Mouse (Mus musculus) MEL (cell line): ENCODE measurements around the gene Sim2. TPM values are rescaled to one million over a fixed set of nuclear protein-coding genes. Genes with fewer than 3 reads are reported as not detected.

Source experiments
- DNase-seq: peaks from one replicate; pipeline ENCODE4 v3.0.0; 2011; ENCODE audit warnings: low read depth, low spot score
- H3K27ac ChIP-seq: 2 replicates; pipeline ENCODE4 v1.5.1; 2012; ENCODE audit warnings: low read depth, mild to moderate bottlenecking, control low read depth, low read length, moderate library complexity; ENCODE audit not compliant: control insufficient read depth
- H3K27me3 ChIP-seq, 2 experiments: fragments of 150-350 bp in 1 of 2; sonication (generic) in 1 of 2; 2 replicates each; pipeline ENCODE4 v1.6.1; 2012; ENCODE audit warnings: low read length in 2 of 2, mild to moderate bottlenecking in 2 of 2, improper control_type of control experiment in 1 of 2, moderate library complexity in 1 of 2; ENCODE audit not compliant: insufficient read depth in 2 of 2, control insufficient read depth in 1 of 2
- H3K36me3 ChIP-seq, 2 experiments: 2 replicates each; pipeline ENCODE4 v1.6.1; 2012 to 2014; ENCODE audit warnings: low read length in 2 of 2, improper control_type of control experiment in 1 of 2, inconsistent platforms in 1 of 2, mild to moderate bottlenecking in 1 of 2; ENCODE audit not compliant: insufficient read depth in 2 of 2, control insufficient read depth in 1 of 2
- H3K4me1 ChIP-seq, 2 experiments: fragments of 150-350 bp in 1 of 2; sonication (generic) in 1 of 2; 2 replicates each; pipeline ENCODE4 v1.6.1; 2012; ENCODE audit warnings: low read length in 2 of 2, improper control_type of control experiment in 1 of 2, mild to moderate bottlenecking in 1 of 2; ENCODE audit not compliant: insufficient read depth in 2 of 2, control insufficient read depth in 1 of 2
- H3K4me3 ChIP-seq, 2 experiments: fragments of 150-350 bp in 1 of 2; sonication (generic) in 1 of 2; 2 replicates each; pipeline ENCODE4 v1.5.1; 2012; ENCODE audit warnings: low read depth in 2 of 2, low read length in 2 of 2, mild to moderate bottlenecking in 2 of 2, moderate library complexity in 2 of 2, control low read depth in 1 of 2, improper control_type of control experiment in 1 of 2; ENCODE audit not compliant: control insufficient read depth in 1 of 2, insufficient read depth in 1 of 2
- H3K79me2 ChIP-seq: 2 replicates; pipeline ENCODE4 v1.6.1; 2012; ENCODE audit warnings: mild to moderate bottlenecking, low read length, moderate library complexity; ENCODE audit not compliant: control insufficient read depth, poor library complexity, insufficient read depth
- H3K9ac ChIP-seq: 2 replicates; pipeline ENCODE4 v1.6.1; 2012; ENCODE audit warnings: low read depth, mild to moderate bottlenecking, control low read depth, low read length, moderate library complexity; ENCODE audit not compliant: control insufficient read depth, poor library complexity, severe bottlenecking
- H3K9me3 ChIP-seq: fragments of 150-350 bp; sonication (generic); replicated peaks from 2 replicates; pipeline ENCODE4 v1.6.1; 2012; ENCODE audit warnings: mild to moderate bottlenecking, low read length, improper control_type of control experiment, moderate library complexity; ENCODE audit not compliant: insufficient read depth
- CHD2 ChIP-seq: IDR thresholded peaks from 2 replicates; pipeline ENCODE4 v1.6.1; 2011; ENCODE audit warnings: low read length, improper control_type of control experiment
- CTCF ChIP-seq, 3 experiments: IDR thresholded peaks in 2 of 3; conservative IDR thresholded peaks in 1 of 3; 2 replicates each; pipeline ENCODE4 v1.5.1; 2011 to 2012; ENCODE audit warnings: low read length in 3 of 3, low read depth in 2 of 3, mild to moderate bottlenecking in 2 of 3, improper control_type of control experiment in 1 of 3, inconsistent platforms in 1 of 3, mixed read lengths in 1 of 3, moderate library complexity in 1 of 3; ENCODE audit not compliant: control insufficient read depth in 1 of 3, insufficient read depth in 1 of 3, poor library complexity in 1 of 3, severe bottlenecking in 1 of 3
- ELF1 ChIP-seq: IDR thresholded peaks from 2 replicates; pipeline ENCODE4 v1.6.1; 2014; ENCODE audit warnings: low read depth, mild to moderate bottlenecking, inconsistent platforms, low read length, improper control_type of control experiment, moderate library complexity
- GABPA ChIP-seq: IDR thresholded peaks from 2 replicates; pipeline ENCODE4 v1.6.1; 2012; ENCODE audit warnings: low read depth, mild to moderate bottlenecking, inconsistent platforms, low read length, improper control_type of control experiment, moderate library complexity
- JUND ChIP-seq: IDR thresholded peaks from 2 replicates; pipeline ENCODE4 v1.6.1; 2011; ENCODE audit warnings: low read depth, mild to moderate bottlenecking, improper control_type of control experiment, low read length
- MYB ChIP-seq: IDR thresholded peaks from 2 replicates; pipeline ENCODE4 v1.6.1; 2011; ENCODE audit warnings: mild to moderate bottlenecking, low read depth, low read length, improper control_type of control experiment
- NRF1 ChIP-seq: IDR thresholded peaks from 2 replicates; pipeline ENCODE4 v1.6.1; 2014; ENCODE audit warnings: low read depth, mild to moderate bottlenecking, inconsistent platforms, low read length, improper control_type of control experiment, moderate library complexity; ENCODE audit not compliant: poor library complexity, insufficient read depth, severe bottlenecking
- POLR2AphosphoS5 ChIP-seq: IDR thresholded peaks from 2 replicates; pipeline ENCODE4 v1.6.1; 2012; ENCODE audit warnings: low read depth, borderline replicate concordance, mild to moderate bottlenecking, inconsistent platforms, low read length, moderate library complexity, mixed read lengths
- RCOR1 ChIP-seq: IDR thresholded peaks from 2 replicates; pipeline ENCODE4 v1.6.1; 2012; ENCODE audit warnings: low read depth, mild to moderate bottlenecking, inconsistent platforms, low read length, improper control_type of control experiment
- SIN3A ChIP-seq: IDR thresholded peaks from 2 replicates; pipeline ENCODE4 v1.6.1; 2012; ENCODE audit warnings: low read length, improper control_type of control experiment, inconsistent platforms
- TBP ChIP-seq: IDR thresholded peaks from 2 replicates; pipeline ENCODE4 v1.8.0; 2011; ENCODE audit warnings: low read depth, low read length, improper control_type of control experiment
- ZMIZ1 ChIP-seq: IDR thresholded peaks from 2 replicates; pipeline ENCODE4 v1.6.1; 2012; ENCODE audit warnings: low read depth, mild to moderate bottlenecking, inconsistent platforms, low read length, improper control_type of control experiment, moderate library complexity
- ZNF384 ChIP-seq: IDR thresholded peaks from 2 replicates; pipeline ENCODE4 v1.6.1; 2012; ENCODE audit warnings: low read depth, mild to moderate bottlenecking, inconsistent platforms, low read length, improper control_type of control experiment
- polyA plus RNA-seq, 2 experiments: library from polyadenylated mRNA; stranded (reverse) in 1 of 2; unstranded in 1 of 2; fragments of >175 nt in 1 of 2; fragments of >200 nt in 1 of 2; gene quantifications; 2 replicates each; pipeline versions ENCODE4 v1.2.1 to v1.2.4; 2012; ENCODE audit warnings: low replicate concordance in 2 of 2, low read depth in 1 of 2; ENCODE audit not compliant: insufficient read length in 2 of 2, insufficient read depth in 1 of 2, missing spikeins in 1 of 2
- total RNA-seq: library from RNA; depleted of rRNA; stranded (reverse); fragments of 300-350 nt; gene quantifications from 2 replicates; pipeline ENCODE4 v1.2.3, GENCODE M21; 2012

The Sim2 gene
- total and polyA plus RNA-seq, 3 experiments = not detected

GRCm38 (mm10) chr16:94164236-94164635 is 79.5 kb downstream of the Sim2 start:
- no peak overlapping the region for H3K4me3 ChIP-seq
- H3K27me3 ChIP-seq = no peaks in the 10 kb centered on the region
- TF ChIP-seq JUND (no peak), MYB (no peak), CTCF (IDR thresholded peaks at IDR 0.05 in 2 of 3, conservative IDR thresholded peaks at IDR 0.05 in 1 of 3; ENCODE audit: control insufficient read depth in 1 of 3, insufficient read depth in 1 of 3, low read depth in 2 of 3, low read length in 3 of 3, poor library complexity in 1 of 3, severe bottlenecking in 1 of 3) (no peak), CHD2 (no peak), GABPA (no peak), SIN3A (no peak), TBP (no peak), ZMIZ1 (no peak)
- DNase-seq = no peak
- no peaks in the 10 kb centered on the region for H3K9me3 ChIP-seq
- no peaks in the 10 kb centered on the region for H3K4me1 ChIP-seq
- H3K79me2 ChIP-seq = no peaks in the 10 kb centered on the region
- H3K9ac ChIP-seq = no peak overlapping the region
- H3K27ac ChIP-seq = no peak overlapping the region
- H3K36me3 ChIP-seq = no peaks in the 10 kb centered on the region; a peak in 1 of 4 replicates

DNA sequence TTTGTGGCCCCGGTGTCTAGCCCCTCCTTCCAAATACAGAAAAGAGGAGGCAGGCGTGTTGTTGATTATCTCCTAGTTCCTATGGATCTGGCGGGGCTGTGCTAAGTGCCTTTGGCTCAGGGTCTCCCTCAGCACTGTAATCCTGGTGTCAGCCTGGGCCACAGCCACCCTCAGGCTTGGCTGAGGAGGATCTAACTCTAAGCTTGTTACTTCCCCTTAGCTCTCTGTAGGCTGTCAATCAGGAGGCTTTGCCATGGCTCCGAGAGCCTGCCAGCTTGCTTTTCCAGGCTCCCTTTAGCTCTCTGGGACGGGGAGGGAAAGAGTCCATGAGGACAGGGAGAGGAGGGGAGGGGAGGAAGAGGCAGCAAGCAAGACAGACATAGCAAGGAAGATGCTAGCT is 80.2 kb downstream of the Sim2 start:
- no peak for TF ChIP-seq RCOR1
- no peak for TF ChIP-seq POLR2AphosphoS5
- no peak for TF ChIP-seq NRF1
- TF ChIP-seq, all 39 proteins: peak for 0

DNA sequence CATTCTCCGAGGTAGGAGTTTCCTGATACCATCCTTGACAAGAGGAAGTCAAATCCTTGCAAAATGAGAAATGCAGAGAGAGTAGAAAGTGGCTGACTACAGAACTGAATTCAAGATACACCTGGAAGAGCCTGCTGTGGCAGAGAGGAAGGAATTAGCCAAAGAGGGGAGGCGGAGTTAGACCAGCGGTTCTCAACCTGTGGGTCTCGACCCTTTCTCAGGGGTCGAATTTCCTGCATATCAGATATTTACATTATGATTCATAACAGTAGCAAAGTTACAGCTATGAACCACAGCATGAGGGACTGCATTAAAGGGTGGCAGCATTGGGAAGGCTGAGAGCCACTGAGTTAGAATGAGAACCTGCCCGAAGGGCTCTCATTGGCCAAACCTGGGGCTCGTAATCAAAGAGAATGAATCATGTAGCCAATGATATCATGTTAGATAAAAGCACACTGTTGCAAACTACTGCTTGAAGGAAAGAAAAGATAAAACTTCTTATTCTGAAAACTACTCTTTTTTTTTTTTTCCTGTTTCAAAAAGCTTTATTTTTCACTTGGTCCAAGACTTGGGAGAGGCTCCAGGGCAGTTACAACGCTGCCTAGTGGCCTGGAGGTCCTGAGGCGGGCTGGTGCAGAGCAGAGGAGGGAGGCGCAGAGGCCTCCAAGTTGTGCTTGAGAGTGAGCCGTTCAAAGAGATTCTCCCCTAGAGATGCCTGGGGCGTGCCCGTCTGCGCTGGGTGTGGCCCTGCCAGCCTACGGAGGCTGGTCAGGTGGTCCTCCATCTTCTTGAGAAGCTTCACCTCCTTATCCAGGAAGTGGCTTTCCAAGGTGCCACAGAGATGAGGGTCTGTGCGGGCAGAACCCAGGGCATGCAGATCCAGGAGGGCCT is 84.2 kb downstream of the Sim2 start:
- Histone ChIP-seq H3K36me3 (no peaks in the 10 kb centered on the region; a peak in 1 of 4 replicates), H3K9me3 (no peaks in the 10 kb centered on the region), H3K79me2 (no peaks in the 10 kb centered on the region), H3K27me3 (no peaks in the 10 kb centered on the region), H3K4me1 (no peaks in the 10 kb centered on the region), H3K27ac (no peak overlapping the region), H3K9ac (no peak overlapping the region), H3K4me3 (no peak overlapping the region)
- TF ChIP-seq ZNF384 (peak; percentile 56), CTCF (IDR thresholded peaks at IDR 0.05 in 2 of 3, conservative IDR thresholded peaks at IDR 0.05 in 1 of 3; ENCODE audit: control insufficient read depth in 1 of 3, insufficient read depth in 1 of 3, low read depth in 2 of 3, low read length in 3 of 3, poor library complexity in 1 of 3, severe bottlenecking in 1 of 3) (peak in 2 of 3 experiments; percentile 23 to 46; a peak in 4 of 6 replicates), ELF1 (no peak)
- DNase-seq = peak; percentile 19

More for the DNA sequence above, 80.2 kb downstream of the Sim2 start:
- Histone ChIP-seq H3K9me3 (no peaks in the 10 kb centered on the region), H3K27me3 (no peaks in the 10 kb centered on the region), H3K4me3 (no peak overlapping the region), H3K79me2 (no peaks in the 10 kb centered on the region), H3K36me3 (no peaks in the 10 kb centered on the region; a peak in 1 of 4 replicates), H3K4me1 (no peaks in the 10 kb centered on the region), H3K27ac (no peak overlapping the region), H3K9ac (no peak overlapping the region)
- DNase-seq = no peak
